Mouse (Mus musculus): ENCODE measurements around the gene Celf5.

- TF ChIP-seq CTCF (conservative IDR thresholded peaks at IDR 0.05; ENCODE audit: insufficient read depth, insufficient read length, low read depth, low read length) (peak; percentile 51), POLR2A (IDR thresholded peaks at IDR 0.05; ENCODE audit: low read depth, low read length) (no peak)
Measured at GRCm38 (mm10) chr10:81416581-81417226, 65.8 kb downstream of the Celf5 start.
